Mouse (Mus musculus) mouse trophoblast stem cell (cell line): ENCODE data around the gene Gm3239.
"Not testable (repeated sequence)": the region's sequence is repeated elsewhere in the genome, so short reads cannot be mapped to it uniquely, and the experiment has no call there.

Source experiments
- in situ Hi-C, 2 experiments: fragments of 300-500 bp; cut with MseI, MboI; formaldehyde crosslinking; loops; 2 replicates in 1 of 2; 3 replicates in 1 of 2; pipeline ENCODE4 v1.15.1; 2025

Gene Gm3239

GRCm38 (mm10) chr14:4663892-4664291 lies at the start of gene Gm3239:
Gene Gm3239 (plus strand): TSS chr14:4664192.
- in situ Hi-C loops: not testable (repeated sequence)

GRCm38 (mm10) chr14:4632052-4632451 lies 31.9 kb upstream of the Gm3239 start, which contains the start of gene Gm8159:
Gene Gm8159 (plus strand): TSS chr14:4632352.
- in situ Hi-C loops: not testable (repeated sequence)

- in situ Hi-C loops: not testable (repeated sequence)
These were observed 14.7 kb upstream of the Gm3239 start for GRCm38 (mm10) chr14:4649309-4649708.

GRCm38 (mm10) chr14:4650324-4650723 lies 13.7 kb upstream of the Gm3239 start:
- in situ Hi-C loops: not testable (repeated sequence)

- in situ Hi-C loops: not testable (repeated sequence)
These were observed 44.9 kb downstream of the Gm3239 start, which contains the start of gene Gm7876 for GRCm38 (mm10) chr14:4708938-4709337. Gene Gm7876 (plus strand): TSS chr14:4709238.
